Mouse (Mus musculus) CD4-positive helper T cell, adult 2 months (primary cell): ENCODE data around the gene Heyl.

ENCODE experiments used
- DNase-seq: peaks from one replicate; pipeline ENCODE4 v3.0.0-alpha.2; 2012; ENCODE audit warnings: low read depth, missing footprints, low spot score

Heyl gene

DNA sequence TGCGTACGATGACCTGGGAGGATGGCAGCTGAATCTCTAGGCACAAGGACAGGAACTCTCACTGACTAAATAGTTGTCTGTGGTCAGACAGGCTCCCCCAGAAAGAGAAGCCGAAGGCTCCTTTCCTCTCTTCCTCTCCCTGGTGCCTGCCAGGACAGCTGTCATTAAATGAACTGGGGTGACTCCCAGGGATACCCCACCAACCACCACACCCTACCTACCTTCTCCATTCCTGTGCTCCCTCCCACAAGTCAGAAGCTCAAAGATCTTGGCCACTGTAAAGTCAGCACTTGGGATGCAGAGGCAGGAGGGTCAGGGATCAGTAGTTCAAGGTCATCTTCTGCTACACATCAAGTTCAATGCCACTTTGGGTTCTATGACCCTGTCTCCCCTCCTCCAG lies 515 bp upstream of the Heyl start:
- no peak for DNase-seq

DNA sequence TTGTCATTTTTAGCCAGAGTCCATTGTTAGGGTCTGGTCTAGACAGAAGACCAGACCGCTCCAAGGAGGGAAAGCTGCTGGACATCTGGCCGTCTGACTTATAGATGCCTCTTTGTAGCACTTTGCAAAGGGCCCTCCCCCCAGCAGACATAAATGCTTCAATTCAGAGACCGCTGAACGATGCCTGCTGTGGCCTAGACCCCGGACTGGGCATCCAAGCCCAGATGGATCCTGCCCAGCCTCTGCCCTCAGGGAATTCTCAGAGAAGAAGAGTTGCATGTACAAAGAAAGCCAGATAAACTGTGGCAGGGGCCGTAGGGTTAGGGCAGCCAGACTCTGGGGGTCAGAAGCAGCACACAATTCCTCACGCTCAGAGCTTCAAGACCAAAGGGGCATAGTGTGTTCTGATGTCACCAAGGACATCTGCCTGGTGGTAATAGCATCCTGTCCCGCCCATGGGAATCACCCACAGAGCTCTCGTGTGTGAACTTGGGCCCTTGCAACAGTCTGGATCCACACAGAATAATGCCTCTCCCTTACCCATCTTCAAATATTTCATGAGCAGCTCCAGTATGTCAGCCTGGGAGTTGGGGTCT lies 2.6 kb downstream of the Heyl start:
- DNase-seq, result no peak

DNA sequence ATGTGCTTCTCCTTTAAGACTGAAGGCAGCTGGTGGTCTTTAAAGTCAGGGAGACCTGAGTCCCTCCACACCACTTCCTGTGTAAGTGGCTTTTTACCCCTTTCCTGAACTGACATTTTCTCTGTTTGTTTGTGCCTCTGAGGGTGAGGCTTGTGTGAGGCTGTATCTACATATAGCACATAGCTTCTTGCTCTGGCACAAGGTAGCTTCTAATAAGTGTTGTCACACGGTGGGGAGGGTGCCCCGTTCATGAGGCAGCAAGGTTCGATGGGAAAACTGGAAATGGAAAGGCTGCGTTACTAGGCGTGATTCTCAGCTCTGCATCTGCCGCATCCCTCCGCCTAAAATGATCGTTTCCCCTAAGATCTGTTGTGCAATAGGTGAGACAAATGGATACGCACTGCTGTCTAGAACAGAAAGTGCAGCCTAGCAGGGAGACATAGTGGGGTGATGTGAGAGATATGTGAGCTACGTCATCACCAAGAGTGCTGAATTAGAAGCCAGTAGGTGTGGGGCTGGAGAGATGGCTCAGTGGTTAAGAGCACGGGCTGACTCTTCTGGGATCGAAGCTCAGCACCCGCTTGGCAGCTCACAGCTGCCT lies 3.2 kb downstream of the Heyl start:
- DNase-seq, result no peak

GRCm38 (mm10) chr4:123237386-123238266 lies 4.3 kb downstream of the Heyl start:
- no peak for DNase-seq

GRCm38 (mm10) chr4:123239361-123240203 lies 6.2 kb downstream of the Heyl start:
- no peak for DNase-seq

GRCm38 (mm10) chr4:123246221-123246620 lies 12.9 kb downstream of the Heyl start:
- no peak for DNase-seq

DNA sequence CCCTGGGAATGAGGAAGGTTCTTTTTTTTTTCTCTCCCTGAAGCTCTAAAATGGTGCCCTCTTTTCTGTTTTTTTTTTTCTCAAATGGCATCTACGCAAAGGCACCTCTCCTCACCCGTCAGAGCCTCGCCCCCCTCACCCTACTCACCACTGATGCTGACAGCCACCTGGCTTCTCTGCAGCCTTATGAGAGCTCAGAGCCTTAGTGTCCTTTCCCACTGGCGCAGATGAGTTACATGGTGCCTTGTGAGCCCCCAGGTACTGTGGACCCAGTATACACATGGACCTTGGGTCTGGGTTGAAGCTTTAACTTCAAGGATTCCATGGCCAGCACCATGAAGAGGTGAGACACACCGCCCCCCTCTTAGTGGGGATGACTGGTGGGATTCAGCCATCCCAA lies 13.3 kb downstream of the Heyl start:
- no peak for DNase-seq

- no peak for DNase-seq
Measured at GRCm38 (mm10) chr4:123247147-123247880, 14.0 kb downstream of the Heyl start.

- no peak for DNase-seq
Measured at GRCm38 (mm10) chr4:123248971-123249567, 15.7 kb downstream of the Heyl start.

- no peak for DNase-seq
Measured at GRCm38 (mm10) chr4:123252214-123252613, 18.9 kb downstream of the Heyl start.

GRCm38 (mm10) chr4:123254617-123255016 lies 21.3 kb downstream of the Heyl start:
- peak; percentile 37 for DNase-seq

GRCm38 (mm10) chr4:123260071-123260746 lies 26.9 kb downstream of the Heyl start:
- no peak for DNase-seq

GRCm38 (mm10) chr4:123261721-123262401 lies 28.5 kb downstream of the Heyl start, which contains the start of gene Pabpc4:
TSS of gene Pabpc4 (plus strand) at chr4:123262351.
- DNase-seq, result no peak

DNA sequence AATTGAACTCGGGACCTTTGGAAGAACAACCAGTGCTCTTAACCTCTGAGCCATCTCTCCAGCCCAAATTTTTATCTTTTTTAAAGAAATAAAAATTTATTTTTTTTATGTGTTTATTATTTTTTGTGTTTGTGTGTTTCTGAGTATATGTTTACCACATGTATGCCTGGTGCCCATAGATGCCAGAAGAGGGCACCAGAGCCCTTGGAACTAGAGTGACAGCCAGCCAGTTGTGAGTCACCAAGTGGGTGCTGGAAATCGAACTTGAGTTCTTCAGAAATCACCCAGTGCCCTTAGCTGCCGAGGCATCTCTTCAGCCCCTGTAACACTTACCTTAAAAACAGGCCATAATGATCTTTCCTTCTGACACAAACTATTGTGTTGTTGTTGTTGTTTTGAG lies 37.7 kb downstream of the Heyl start:
- no peak for DNase-seq

DNA sequence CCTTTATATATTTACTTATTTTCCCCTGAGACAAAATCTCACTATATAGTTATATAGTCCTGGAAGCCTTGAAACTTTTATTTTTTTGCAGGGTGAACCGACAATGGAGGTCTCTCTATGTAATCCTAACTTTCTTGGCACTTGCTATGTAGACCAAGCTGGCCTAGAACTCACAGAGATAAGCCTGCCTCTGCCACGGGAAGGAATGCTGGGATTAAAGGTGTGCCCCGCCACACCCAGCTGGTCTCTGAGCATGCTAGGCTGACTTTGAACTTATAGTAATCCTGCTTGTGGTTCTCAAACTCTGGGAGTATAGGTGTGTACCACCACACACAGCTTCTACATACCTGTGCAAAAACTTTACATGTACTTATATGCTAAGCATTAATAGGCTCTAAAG lies 46.8 kb downstream of the Heyl start:
- no peak for DNase-seq

GRCm38 (mm10) chr4:123282500-123282899 lies 49.1 kb downstream of the Heyl start:
- peak; percentile 90 for DNase-seq

- peak; percentile 53 for DNase-seq
Measured at GRCm38 (mm10) chr4:123282915-123283674, 49.7 kb downstream of the Heyl start.

- peak; percentile 41 for DNase-seq
Measured at GRCm38 (mm10) chr4:123283675-123284064, 50.3 kb downstream of the Heyl start.
